Mouse (Mus musculus) MEL-GATA-1-ER (cell line): ENCODE measurements around the gene Ipo13.

Source experiments
- DNase-seq: peaks from one replicate; pipeline ENCODE4 v3.0.0-alpha.2; 2012; ENCODE audit warnings: low read depth; ENCODE audit errors: extremely low read depth

Ipo13 gene

GRCm38 (mm10) chr4:117914591-117915442 lies at the start of gene Ipo13:
TSS of gene Ipo13 (minus strand) at chr4:117914999.
- DNase-seq: peak; percentile 82

GRCm38 (mm10) chr4:117957492-117957891 lies 42.7 kb upstream of the Ipo13 start:
- DNase-seq: no peak

GRCm38 (mm10) chr4:117947493-117947892 lies 32.7 kb upstream of the Ipo13 start:
- peak; percentile 82 for DNase-seq

DNA sequence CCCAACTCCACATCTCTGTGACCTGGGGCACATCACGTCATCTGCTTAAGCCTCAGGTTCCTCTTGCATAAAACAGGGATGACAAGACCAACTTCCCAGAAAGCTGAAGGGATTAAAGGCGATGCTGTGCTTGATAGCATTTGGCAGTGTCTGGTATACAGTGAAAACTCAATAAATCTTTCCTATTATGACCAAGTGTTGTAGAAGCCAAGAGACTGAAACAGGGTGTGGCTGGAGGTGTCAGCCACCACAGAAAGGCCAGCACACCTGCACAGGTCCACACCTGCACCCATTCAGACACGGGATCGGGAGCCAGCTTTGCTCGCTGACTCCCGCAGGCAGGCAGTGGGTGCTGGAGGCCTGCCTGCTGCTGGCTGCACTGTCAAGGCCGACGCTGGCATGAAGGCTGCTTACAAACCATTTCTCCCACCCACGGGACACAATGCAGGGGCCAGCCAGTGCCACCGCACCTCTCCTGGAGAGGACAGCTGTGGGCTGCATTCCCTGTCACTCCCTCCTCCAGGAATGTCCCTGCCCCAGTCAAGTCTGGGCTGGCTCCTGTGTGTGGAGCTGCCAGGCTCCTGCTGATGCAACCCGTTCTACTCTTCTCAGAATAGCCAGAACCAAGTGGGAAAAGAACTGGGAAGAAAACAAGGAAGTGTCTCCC lies 32.0 kb upstream of the Ipo13 start:
- DNase-seq: no peak

DNA sequence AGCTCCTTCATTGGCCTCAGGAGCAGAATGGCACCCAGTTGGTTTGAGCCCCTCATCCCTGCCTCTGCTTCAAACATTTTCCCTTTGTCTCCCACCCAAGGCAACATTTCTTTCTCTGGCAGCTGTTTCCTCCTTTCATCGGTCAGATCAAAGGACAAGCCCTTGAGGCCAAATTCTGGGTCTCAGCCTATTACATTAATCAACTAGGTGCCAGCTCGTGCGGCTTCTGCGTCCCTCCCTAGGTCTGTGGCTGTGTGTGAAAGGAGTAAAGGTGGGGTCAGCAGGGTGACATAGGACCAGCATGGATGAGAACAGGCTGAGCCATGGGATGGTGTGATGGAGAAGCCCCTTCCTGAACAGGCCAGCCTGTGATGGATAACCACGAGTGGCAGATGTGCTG lies 28.5 kb upstream of the Ipo13 start:
- no peak for DNase-seq

- no peak for DNase-seq
Observed at GRCm38 (mm10) chr4:117936964-117937363, 22.2 kb upstream of the Ipo13 start.

- DNase-seq: no peak
Observed at GRCm38 (mm10) chr4:117934081-117934480, 19.3 kb upstream of the Ipo13 start.

DNA sequence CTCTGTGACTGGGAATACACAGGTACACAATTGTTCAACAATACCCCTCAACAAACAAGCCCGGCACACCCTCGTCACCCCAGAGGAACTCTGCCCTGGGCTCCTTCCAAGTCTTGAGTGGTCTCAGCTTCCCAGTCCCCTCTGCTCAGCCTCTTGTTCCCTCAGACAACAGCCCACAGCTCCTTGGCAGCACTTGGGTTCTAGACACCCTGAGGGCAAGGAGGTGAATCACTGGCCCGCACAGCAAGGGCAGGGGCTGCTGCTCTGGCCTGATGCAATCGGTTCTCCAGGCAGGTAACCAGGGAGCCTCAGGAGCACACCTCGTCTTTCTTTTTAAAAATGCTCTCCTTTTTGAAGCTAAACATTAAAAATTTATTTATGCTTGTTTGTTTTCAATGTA lies 18.4 kb upstream of the Ipo13 start:
- no peak for DNase-seq

- DNase-seq: no peak
Observed at GRCm38 (mm10) chr4:117929391-117929881, 14.6 kb upstream of the Ipo13 start, which contains the start of gene Artn. TSS of gene Artn (minus strand) at chr4:117929763.

DNA sequence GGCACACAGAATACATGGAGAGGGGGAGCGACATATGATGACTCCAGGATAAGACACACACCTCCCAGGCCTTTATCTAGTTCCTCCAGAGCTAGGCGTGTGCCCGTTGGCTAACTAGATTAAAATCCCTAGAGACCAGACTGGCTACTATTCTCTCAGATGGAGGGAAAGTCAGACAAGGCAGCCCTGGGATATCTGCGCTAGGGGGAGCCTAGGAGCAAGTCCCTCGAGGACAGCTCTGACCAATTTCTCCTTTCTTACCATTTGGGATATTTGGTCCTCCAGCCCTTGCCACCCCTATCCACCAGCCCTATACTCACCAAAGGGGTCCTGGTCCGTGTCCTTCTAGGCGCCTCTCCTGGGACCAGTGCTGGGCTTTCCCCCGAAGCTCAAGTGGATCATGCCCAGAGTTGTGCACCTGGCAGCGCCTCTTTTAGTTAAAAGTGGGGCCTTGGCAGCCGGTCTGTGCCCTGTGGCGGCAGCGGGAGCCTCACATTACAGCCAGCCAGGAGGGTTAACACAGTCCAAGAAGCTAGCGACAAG lies 14.0 kb upstream of the Ipo13 start:
- DNase-seq: peak; percentile 85

- DNase-seq: peak; percentile 36
Observed at GRCm38 (mm10) chr4:117928234-117928633, 13.4 kb upstream of the Ipo13 start.

GRCm38 (mm10) chr4:117926545-117927482 lies 12.0 kb upstream of the Ipo13 start:
- no peak for DNase-seq

- no peak for DNase-seq
Observed at GRCm38 (mm10) chr4:117924916-117925315, 10.1 kb upstream of the Ipo13 start.

DNA sequence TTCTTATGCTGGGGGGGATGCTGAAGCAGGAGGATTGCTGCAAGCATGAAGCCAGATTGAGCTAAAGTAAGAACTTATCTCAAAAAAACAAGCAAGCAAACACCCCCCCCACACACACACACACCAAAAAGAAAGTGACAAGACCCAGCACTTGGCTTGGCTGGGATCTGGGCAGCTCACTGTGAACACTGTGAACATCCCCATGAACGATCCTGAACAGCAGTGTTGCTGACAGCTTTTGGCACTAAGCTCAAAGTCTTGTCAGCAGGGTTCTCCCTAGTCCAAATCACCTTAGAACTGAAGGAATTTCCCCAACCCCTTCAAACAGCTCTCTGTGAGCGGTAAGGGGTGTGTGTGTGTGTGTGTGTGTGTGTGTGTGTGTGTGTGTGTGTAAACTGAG lies 8.7 kb upstream of the Ipo13 start:
- no peak for DNase-seq

- no peak for DNase-seq
Observed at GRCm38 (mm10) chr4:117921358-117921757, 6.6 kb upstream of the Ipo13 start.

DNA sequence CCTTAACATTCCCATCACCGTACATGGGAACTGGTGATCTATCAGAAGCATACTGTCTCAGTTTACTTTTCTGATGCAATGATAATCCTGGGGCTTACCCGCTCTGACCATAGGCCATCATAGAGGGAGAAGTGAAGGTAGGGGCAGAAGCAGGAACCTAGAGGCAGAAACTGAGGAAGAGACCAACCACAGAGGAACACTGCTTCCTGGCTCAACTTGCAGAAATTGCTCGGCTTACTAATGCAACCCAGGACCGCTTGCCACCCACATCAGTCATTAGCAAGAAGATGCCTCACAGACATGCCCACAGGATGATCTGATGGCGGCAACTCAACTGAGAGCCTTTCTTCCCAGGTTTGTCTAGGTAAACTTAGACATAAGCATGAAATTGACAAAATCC lies 4.0 kb upstream of the Ipo13 start:
- no peak for DNase-seq

DNA sequence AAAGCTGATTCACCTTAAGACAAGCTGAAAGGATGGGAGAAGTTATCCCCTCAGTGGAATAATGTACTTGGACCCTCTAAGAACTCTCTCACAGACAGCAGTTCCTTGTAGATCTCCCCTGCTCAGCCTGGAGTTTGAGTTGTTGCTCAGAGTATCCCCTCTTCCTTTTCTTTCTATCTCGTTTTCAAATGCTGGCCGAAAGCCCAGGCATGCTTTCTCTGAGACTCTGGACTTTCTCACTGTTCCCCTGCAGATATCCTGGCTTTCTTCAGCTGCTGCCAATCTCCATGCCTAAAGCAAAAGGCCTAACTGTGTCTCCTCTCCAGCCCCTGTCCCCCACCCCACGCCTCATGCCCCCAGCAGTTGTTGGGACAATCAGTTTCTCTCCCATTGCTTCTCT lies 3.5 kb upstream of the Ipo13 start:
- DNase-seq: peak; percentile 35

GRCm38 (mm10) chr4:117917847-117918246 lies 3.0 kb upstream of the Ipo13 start:
- peak; percentile 39 for DNase-seq

DNA sequence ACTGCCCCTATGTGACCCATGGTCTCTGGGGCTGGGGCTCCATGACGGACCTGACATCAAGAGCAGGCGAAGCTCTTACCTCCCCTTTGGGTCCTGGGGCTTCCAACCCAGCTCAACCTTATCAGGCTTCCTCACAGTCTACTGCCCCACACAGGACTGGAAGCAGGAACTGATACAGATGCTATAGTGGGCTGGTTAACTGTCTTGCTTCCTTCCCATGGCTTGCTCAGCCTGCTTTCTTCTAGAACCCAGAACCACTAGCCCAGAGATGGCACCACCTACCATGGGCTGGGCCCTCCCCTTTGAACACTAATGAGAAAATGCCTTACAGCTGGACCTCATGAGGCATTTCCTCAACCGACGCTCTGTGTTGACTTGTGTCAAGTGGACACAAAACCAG lies 2.6 kb upstream of the Ipo13 start:
- peak; percentile 72 for DNase-seq

DNA sequence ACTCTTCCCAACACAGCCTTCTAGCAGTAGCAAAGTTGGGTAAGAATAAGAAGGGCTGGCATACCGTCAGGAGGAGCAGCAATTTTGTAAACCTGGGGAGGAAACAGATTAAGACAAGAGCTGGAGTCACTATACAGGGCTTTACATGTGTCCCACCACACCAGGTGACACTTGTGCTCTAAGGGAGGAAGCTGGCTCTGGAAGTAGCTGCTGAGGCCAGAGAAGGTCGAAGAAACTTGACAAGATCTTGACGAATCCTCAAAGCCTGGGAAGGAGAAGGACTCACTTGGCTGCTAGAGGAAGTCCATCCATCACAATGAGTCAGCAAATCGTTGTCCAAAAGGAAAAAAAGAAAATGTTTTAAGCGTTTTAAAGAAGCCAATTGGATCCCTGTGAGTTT lies 1.6 kb upstream of the Ipo13 start:
- peak; percentile 24 for DNase-seq

- DNase-seq: peak; percentile 62
Observed at GRCm38 (mm10) chr4:117915489-117916105, 798 bp upstream of the Ipo13 start.
